Mouse (Mus musculus) midbrain, embryonic 16.5 days (tissue): ENCODE results near the gene Gpr12. TPM values are rescaled to one million over a fixed set of nuclear protein-coding genes. Genes with fewer than 3 reads are reported as not detected.
"Not testable (repeated sequence)": the region's sequence is repeated elsewhere in the genome, so short reads cannot be mapped to it uniquely, and the experiment has no call there.

Experiments used
- ATAC-seq: fragments of 200-750 bp; cut with Nextera tagmentation; 2 replicates; pipeline ENCODE4 v1.8.0; 2017; ENCODE audit warnings: moderate TSS enrichment
- H3K27ac ChIP-seq: fragments of 300-500 bp; sonication (generic); 2 replicates; pipeline ENCODE4 v1.5.1; 2014; ENCODE audit warnings: mild to moderate bottlenecking, low read length, mixed read lengths
- H3K27me3 ChIP-seq: fragments of 300-500 bp; sonication (generic); 2 replicates; pipeline ENCODE4 v1.6.1; 2014; ENCODE audit warnings: low read depth, low read length, mixed read lengths; ENCODE audit not compliant: control insufficient read depth, insufficient read depth
- H3K36me3 ChIP-seq: fragments of 300-500 bp; sonication (generic); 2 replicates; pipeline ENCODE4 v1.6.1; 2014; ENCODE audit warnings: mild to moderate bottlenecking, low read length, moderate library complexity, mixed read lengths; ENCODE audit not compliant: control insufficient read depth, insufficient read depth
- H3K4me1 ChIP-seq: fragments of 300-500 bp; sonication (generic); 2 replicates; pipeline ENCODE4 v1.6.1; 2014; ENCODE audit warnings: mild to moderate bottlenecking, low read length, mixed read lengths; ENCODE audit not compliant: control insufficient read depth, insufficient read depth
- H3K4me2 ChIP-seq: fragments of 300-500 bp; sonication (generic); 2 replicates; pipeline ENCODE4 v1.6.1; 2014; ENCODE audit warnings: mild to moderate bottlenecking, low read length, mixed read lengths
- H3K4me3 ChIP-seq: fragments of 300-500 bp; sonication (generic); 2 replicates; pipeline ENCODE4 v1.5.1; 2014; ENCODE audit warnings: low read depth, mild to moderate bottlenecking, low read length, moderate library complexity, mixed read lengths
- H3K9ac ChIP-seq: fragments of 300-500 bp; sonication (generic); 2 replicates; pipeline ENCODE4 v1.6.1; 2014; ENCODE audit warnings: low read depth, low read length, mixed read lengths
- H3K9me3 ChIP-seq: fragments of 300-500 bp; sonication (generic); replicated peaks from 2 replicates; pipeline ENCODE4 v1.6.1; 2014; ENCODE audit warnings: mild to moderate bottlenecking, low read length, mixed read lengths; ENCODE audit not compliant: control insufficient read depth, poor library complexity, severe bottlenecking
- WGBS: fragments of 180-500 bp; shearing (Covaris S2); extraction: QIAGEN DNeasy Blood & Tissue Kit; methylation state at CpG from one replicate; pipeline ENCODE4 v1.1.7; 2014; 5-methylcytosine and 5-hydroxymethylcytosine counted together
- polyA plus RNA-seq: library from polyadenylated mRNA; unstranded; fragments of >200 nt; fragmentation: Nextera tagmentation; extraction: Ambion mirVana; gene quantifications from 2 replicates; pipeline ENCODE4 v1.2.1, GENCODE M21; 2015

The Gpr12 gene
- polyA plus RNA-seq, 1 experiment from 2014 or later = 36.8 TPM

GRCm38 (mm10) chr5:146609646-146610045, 24.6 kb upstream of the Gpr12 start:
- no peaks in the 10 kb centered on the region for H3K27me3 ChIP-seq
- no peak for ATAC-seq
- 57% methylated on average over 10 of the region's 10 CpGs for WGBS

GRCm38 (mm10) chr5:146607816-146608215, 22.8 kb upstream of the Gpr12 start:
- Histone ChIP-seq H3K36me3 (no peaks in the 10 kb centered on the region), H3K27ac (no peak overlapping the region), H3K9me3 (no peaks in the 10 kb centered on the region), H3K4me1 (no peaks in the 10 kb centered on the region), H3K4me3 (no peak overlapping the region), H3K27me3 (no peaks in the 10 kb centered on the region), H3K9ac (no peak overlapping the region), H3K4me2 (no peak overlapping the region)
- WGBS = 81% methylated on average over 5 of the region's 5 CpGs
- no peak for ATAC-seq

More at GRCm38 (mm10) chr5:146609646-146610045, 24.6 kb upstream of the Gpr12 start:
- H3K4me2 ChIP-seq = no peak overlapping the region
- H3K36me3 ChIP-seq = no peaks in the 10 kb centered on the region
- H3K4me1 ChIP-seq = no peaks in the 10 kb centered on the region
- H3K9ac ChIP-seq = no peak overlapping the region
- H3K4me3 ChIP-seq = no peak overlapping the region
- H3K27ac ChIP-seq = no peak overlapping the region
- no peaks in the 10 kb centered on the region; the same call in 1 of the 2 replicates for H3K9me3 ChIP-seq

- Histone ChIP-seq H3K4me1 (no peaks in the 10 kb centered on the region), H3K9ac (no peak overlapping the region), H3K27ac (no peak overlapping the region), H3K27me3 (no peaks in the 10 kb centered on the region), H3K36me3 (no peaks in the 10 kb centered on the region), H3K4me2 (no peak overlapping the region), H3K9me3 (no peaks in the 10 kb centered on the region), H3K4me3 (no peak overlapping the region)
- ATAC-seq = no peak
- WGBS = 95% methylated on average over 5 of the region's 5 CpGs
These were observed 21.9 kb upstream of the Gpr12 start for GRCm38 (mm10) chr5:146606895-146607294.

- no peaks in the 10 kb centered on the region for H3K27me3 ChIP-seq
- no peaks in the 10 kb centered on the region for H3K4me1 ChIP-seq
- H3K4me2 ChIP-seq = no peak overlapping the region
- no peak overlapping the region for H3K4me3 ChIP-seq
- no peaks in the 10 kb centered on the region for H3K36me3 ChIP-seq
- no peak overlapping the region for H3K9ac ChIP-seq
- H3K9me3 ChIP-seq = no peaks in the 10 kb centered on the region
- no peak overlapping the region for H3K27ac ChIP-seq
- 75% methylated on average over 5 of the region's 5 CpGs for WGBS
- no peak for ATAC-seq
These were observed 21.2 kb upstream of the Gpr12 start for GRCm38 (mm10) chr5:146606221-146606620.

GRCm38 (mm10) chr5:146599970-146600369, 14.9 kb upstream of the Gpr12 start:
- H3K9me3 ChIP-seq = no peaks in the 10 kb centered on the region
- 0 out of 2 replicates have a peak, but pooled peaks cover 2% of the 10 kb centered on the region for H3K4me1 ChIP-seq
- WGBS = 88% methylated on average over 5 of the region's 5 CpGs
- H3K4me3 ChIP-seq = no peak overlapping the region
- H3K36me3 ChIP-seq = no peaks in the 10 kb centered on the region
- H3K27ac ChIP-seq = no peak overlapping the region
- no peak for ATAC-seq
- no peak overlapping the region for H3K9ac ChIP-seq
- H3K4me2 ChIP-seq = no peak overlapping the region
- no peaks in the 10 kb centered on the region; the same call in 1 of the 2 replicates for H3K27me3 ChIP-seq

GRCm38 (mm10) chr5:146599216-146599615, 14.2 kb upstream of the Gpr12 start:
- H3K4me1 ChIP-seq, ATAC-seq, H3K27me3 ChIP-seq, H3K9me3 ChIP-seq, H3K4me3 ChIP-seq, H3K4me2 ChIP-seq, H3K9ac ChIP-seq, H3K36me3 ChIP-seq: not testable (repeated sequence)
- H3K27ac ChIP-seq = 0 out of 2 replicates have a peak overlapping the region, but pooled peaks have one; percentile 33
- 85% methylated on average over 7 of the region's 7 CpGs for WGBS

- 66% methylated on average over 27 of the region's 27 CpGs for WGBS
- Histone ChIP-seq H3K4me3 (no peak overlapping the region), H3K4me2 (no peak overlapping the region), H3K9ac (no peak overlapping the region), H3K36me3 (no peaks in the 10 kb centered on the region), H3K4me1 (0 out of 2 replicates have a peak, but pooled peaks cover 2% of the 10 kb centered on the region), H3K9me3 (peaks cover 8% of the 10 kb centered on the region; the same call in 1 of the 2 replicates), H3K27ac (peak overlapping the region; percentile 43; the same call in 1 of the 2 replicates), H3K27me3 (no peaks in the 10 kb centered on the region; the same call in 1 of the 2 replicates)
- peak; percentile 71; the same call in 1 of the 2 replicates for ATAC-seq
These were observed 13.4 kb upstream of the Gpr12 start for GRCm38 (mm10) chr5:146598215-146599119.

GRCm38 (mm10) chr5:146597503-146597874, 12.4 kb upstream of the Gpr12 start:
- Histone ChIP-seq H3K4me2 (no peak overlapping the region), H3K27me3 (no peaks in the 10 kb centered on the region; the same call in 1 of the 2 replicates), H3K27ac (no peak overlapping the region), H3K9me3 (peaks cover 8% of the 10 kb centered on the region; the same call in 1 of the 2 replicates), H3K9ac (no peak overlapping the region), H3K4me1 (0 out of 2 replicates have a peak, but pooled peaks cover 2% of the 10 kb centered on the region), H3K4me3 (no peak overlapping the region), H3K36me3 (no peaks in the 10 kb centered on the region)
- 96% methylated on average over 10 of the region's 10 CpGs for WGBS
- ATAC-seq = no peak
